Mouse (Mus musculus) cerebellum, adult 11 months (tissue): ENCODE results near the gene 4930404H24Rik.

ENCODE experiments used
- DNase-seq: peaks from one replicate; pipeline ENCODE4 v3.0.0; 2022

The 4930404H24Rik gene

GRCm38 (mm10) chr2:153542936-153543668 is 50.5 kb downstream of the 4930404H24Rik start:
- no peak for DNase-seq
